Mouse (Mus musculus): ENCODE measurements around the gene Mpped2.

GRCm38 (mm10) chr2:106798824-106799223 lies 105.8 kb downstream of the Mpped2 start:
- no peak for TF ChIP-seq CTCF (conservative IDR thresholded peaks at IDR 0.05; ENCODE audit: low read length)
- TF ChIP-seq NANOG (IDR thresholded peaks at IDR 0.05; ENCODE audit: borderline replicate concordance, low read length): no peak
